Mouse (Mus musculus): ENCODE results near the gene Olfr129. TPM values are rescaled to one million over a fixed set of nuclear protein-coding genes. Genes with fewer than 3 reads are reported as not detected.

Olfr129 gene
- total RNA-seq (2021), result not detected
- long read RNA-seq, experiment 1, result 0 reads
- long read RNA-seq, experiment 2, result 0 reads

DNA sequence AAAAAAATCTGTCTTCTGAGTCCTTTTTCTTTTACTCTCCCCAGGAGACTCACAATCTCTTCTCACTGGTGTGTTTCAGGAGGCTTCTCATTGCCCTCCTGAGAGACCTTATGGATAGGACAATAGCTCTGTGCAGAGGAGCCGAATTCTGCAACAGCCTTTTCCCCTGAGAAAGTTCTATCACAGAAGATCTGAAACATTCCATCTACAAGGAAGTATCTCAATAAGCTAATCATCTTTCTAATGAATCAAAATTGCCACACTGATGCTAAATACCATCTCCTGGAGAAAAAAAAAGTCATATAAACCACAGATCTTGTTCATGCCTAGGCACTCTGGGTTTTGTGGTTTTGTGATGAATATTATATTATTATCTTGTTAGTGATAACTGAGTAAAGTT is at the start of gene Olfr129:
Gene Olfr129, minus strand, starts transcription at position 101 of the 400 bp plus-strand sequence.
- DNase-seq, result no peak

DNA sequence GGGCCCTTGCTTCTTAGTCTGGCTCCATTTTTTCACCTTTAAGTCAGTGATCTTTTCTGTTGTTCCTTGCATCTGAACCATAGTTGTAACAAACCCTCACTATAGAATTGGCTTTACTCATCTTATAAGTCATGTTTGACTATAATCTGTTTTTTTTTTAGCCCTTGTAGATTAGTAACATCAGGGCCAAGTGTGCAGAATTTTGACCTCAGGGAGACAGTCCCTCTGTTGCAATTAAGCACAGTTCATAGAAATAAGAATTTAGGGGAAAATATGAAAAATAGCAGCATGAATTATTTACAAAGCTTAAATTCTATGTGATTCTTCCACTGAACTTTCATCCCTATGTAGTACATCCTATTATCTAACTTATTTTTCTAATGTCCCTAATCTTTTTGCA is 28.7 kb upstream of the Olfr129 start, which contains the start of gene Olfr131:
Gene Olfr131, minus strand, starts transcription at position 101 of the 400 bp plus-strand sequence.
- DNase-seq, result no peak

DNA sequence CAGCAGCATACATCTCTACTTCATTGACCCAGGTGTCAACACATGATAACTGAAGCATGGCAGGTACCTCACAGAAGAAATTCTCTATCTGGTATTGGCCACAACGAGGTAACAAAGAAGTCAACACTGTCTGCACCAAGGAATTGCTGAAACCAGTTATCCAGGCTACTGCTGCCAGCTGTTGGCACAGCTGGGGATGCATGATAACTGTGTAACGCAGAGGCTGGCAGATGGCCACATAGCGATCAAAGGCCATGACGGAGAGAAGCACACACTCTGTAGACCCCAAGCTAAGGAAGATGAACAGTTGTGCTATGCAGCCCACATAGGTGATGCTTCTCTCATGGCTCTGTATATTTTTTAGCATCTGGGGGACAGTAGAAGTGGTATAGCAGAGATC is 22.5 kb upstream of the Olfr129 start:
- no peak for DNase-seq

DNA sequence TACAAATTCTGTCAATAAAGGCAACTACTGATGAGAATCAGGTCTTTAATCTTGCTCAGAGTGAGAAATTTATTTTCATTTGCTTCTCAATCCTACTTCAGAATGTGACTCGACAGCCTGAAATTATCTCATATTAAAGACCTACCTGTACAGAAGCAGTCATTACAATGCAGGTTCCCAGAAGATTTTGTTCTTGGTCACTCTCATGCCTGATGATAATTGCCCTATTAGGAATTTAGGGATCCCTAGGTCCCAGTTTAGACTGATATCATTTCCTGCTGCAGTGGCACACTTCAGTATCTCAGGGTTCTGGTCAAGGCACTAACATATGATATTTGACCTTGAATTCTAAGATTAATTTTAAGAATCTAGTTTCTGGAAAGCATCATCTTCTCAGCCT is 3.7 kb upstream of the Olfr129 start, which contains the start of gene Olfr130:
Gene Olfr130, plus strand, starts transcription at position 301 of the 400 bp plus-strand sequence.
- DNase-seq, result no peak

DNA sequence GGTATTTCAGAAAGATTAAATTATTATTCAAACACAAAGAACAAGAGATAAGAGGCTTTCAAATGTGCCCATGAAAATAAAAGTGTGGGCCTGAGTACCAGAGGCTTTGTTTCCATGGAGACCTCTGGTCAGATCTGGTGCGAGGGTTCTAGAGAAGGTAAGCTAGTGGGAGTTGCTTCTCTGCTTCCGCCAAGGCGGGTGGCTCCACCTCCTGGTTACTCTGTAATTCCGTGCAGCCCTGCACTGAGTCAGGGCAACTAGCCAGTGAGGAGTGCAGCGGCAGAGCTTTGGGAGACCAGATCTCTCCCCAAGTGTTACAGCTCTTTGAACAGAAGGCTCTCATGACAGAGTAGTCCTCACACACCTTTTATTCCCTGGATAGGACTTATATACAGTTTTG is 33.6 kb downstream of the Olfr129 start:
- DNase-seq, result no peak

DNA sequence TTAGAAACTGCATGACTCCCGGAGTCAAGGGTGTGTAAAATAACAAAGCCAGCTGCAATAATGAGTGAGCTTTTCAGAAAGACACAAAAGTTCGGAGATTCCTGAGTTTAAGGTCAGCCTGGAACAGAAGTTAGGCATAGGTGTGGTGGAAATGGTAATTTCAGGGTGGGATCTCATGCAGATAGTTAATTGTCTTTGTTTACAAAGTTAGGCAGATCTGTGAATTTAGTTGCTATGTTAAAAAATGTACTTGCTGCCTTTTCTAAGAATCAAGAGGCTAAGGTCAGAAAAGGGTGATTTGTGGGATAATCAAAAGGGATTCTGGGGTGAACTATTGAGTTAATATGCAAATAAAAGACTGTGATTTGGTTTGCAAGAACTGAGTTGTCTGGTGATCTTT is 43.5 kb downstream of the Olfr129 start:
- DNase-seq, result no peak

DNA sequence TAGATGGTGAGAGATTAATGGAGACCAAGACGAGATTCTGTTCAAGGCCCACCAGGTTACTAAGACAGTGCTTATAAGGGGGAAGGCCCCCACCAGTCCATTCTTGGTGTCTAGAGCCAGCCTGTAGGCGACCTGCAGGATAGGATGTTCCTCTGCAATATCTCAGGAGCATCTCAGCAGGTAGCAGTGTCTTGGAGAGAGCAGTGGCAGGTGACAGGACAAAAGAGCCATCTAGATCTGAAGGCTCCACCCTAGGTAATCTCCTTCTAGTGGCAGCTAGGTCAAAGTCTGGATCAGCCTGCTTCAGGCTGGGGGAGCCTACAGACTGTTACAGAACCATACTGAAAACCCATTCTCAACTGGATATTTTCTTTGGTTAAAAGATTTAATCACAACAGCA is 54.9 kb downstream of the Olfr129 start:
- DNase-seq, result no peak

Other genes starting within 250 kb of the Olfr129 start
- gene Olfr125, start 227.1 kb downstream of the Olfr129 start, total RNA-seq (2021), result not detected
- not detected for gene Olfr126, start 212.6 kb downstream of the Olfr129 start, total RNA-seq (2021)
- gene Olfr127, start 159.6 kb downstream of the Olfr129 start, total RNA-seq (2021), result not detected
- not detected for gene Olfr128, start 139.5 kb downstream of the Olfr129 start, total RNA-seq (2021)
- not detected for gene Olfr761, start 107.0 kb downstream of the Olfr129 start, total RNA-seq (2021)
- not detected for gene Olfr130, start 3.8 kb upstream of the Olfr129 start, total RNA-seq (2021)
- gene Olfr131, start 28.6 kb upstream of the Olfr129 start, total RNA-seq (2021), result not detected
- gene Olfr132, start 74.4 kb upstream of the Olfr129 start, total RNA-seq (2021), result not detected
- gene Olfr133, start 85.2 kb upstream of the Olfr129 start, total RNA-seq (2021), result not detected
- not detected for gene Olfr134, start 111.3 kb upstream of the Olfr129 start, total RNA-seq (2021)
- gene Olfr135, start 144.3 kb upstream of the Olfr129 start, total RNA-seq (2021), result not detected
- not detected for gene Olfr138, start 201.0 kb upstream of the Olfr129 start, total RNA-seq (2021)
- gene Olfr137, start 247.5 kb upstream of the Olfr129 start, total RNA-seq (2021), result not detected

Measured in adrenal gland, postnatal 10 days (tissue).